Mouse (Mus musculus) small intestine, adult 2 months (tissue): ENCODE measurements around the gene Sept11. TPM values are rescaled to one million over a fixed set of nuclear protein-coding genes. Genes with fewer than 3 reads are reported as not detected.
A peak's percentile ranks its signal among the peaks of the same experiment; 100 is the strongest.

Experiments
- H3K27ac ChIP-seq: fragments of 200-500 bp; 2 replicates; pipeline ENCODE4 v1.5.1; 2012; ENCODE audit warnings: low read depth, low read length, control low read depth, inconsistent platforms; ENCODE audit not compliant: insufficient read depth
- H3K27me3 ChIP-seq: fragments of 200-500 bp; 2 replicates; pipeline ENCODE4 v1.6.1; 2012; ENCODE audit warnings: mild to moderate bottlenecking, moderate library complexity, low read length, inconsistent platforms; ENCODE audit not compliant: control insufficient read depth, insufficient read depth
- H3K36me3 ChIP-seq: fragments of 200-500 bp; 2 replicates; pipeline ENCODE4 v1.6.1; 2012; ENCODE audit warnings: mild to moderate bottlenecking, low read length, control low read depth, inconsistent platforms; ENCODE audit not compliant: control insufficient read depth, insufficient read depth
- H3K4me1 ChIP-seq: fragments of 200-500 bp; 2 replicates; pipeline ENCODE4 v1.6.1; 2012; ENCODE audit warnings: low read length, inconsistent platforms, mixed read lengths; ENCODE audit not compliant: control insufficient read depth, insufficient read depth, insufficient read length
- H3K4me3 ChIP-seq: fragments of 200-500 bp; 2 replicates; pipeline ENCODE4 v1.5.1; 2012; ENCODE audit warnings: low read depth, mild to moderate bottlenecking, control low read depth, inconsistent platforms, low read length, moderate library complexity
- CTCF ChIP-seq: fragments of 200-500 bp; IDR thresholded peaks from 2 replicates; pipeline ENCODE4 v1.5.1; 2012; ENCODE audit warnings: low read depth, mild to moderate bottlenecking, control low read depth, inconsistent platforms, low read length, moderate library complexity, mixed read lengths; ENCODE audit not compliant: insufficient replicate concordance, insufficient read length; ENCODE audit errors: extremely low read depth
- POLR2A ChIP-seq: fragments of 200-500 bp; IDR thresholded peaks from 2 replicates; pipeline ENCODE4 v1.6.1; 2012; ENCODE audit warnings: low read depth, mild to moderate bottlenecking, control low read depth, inconsistent platforms, low read length, moderate library complexity
- WGBS: fragments of 180-500 bp; shearing (Covaris S2); methylation state at CpG from one replicate; pipeline ENCODE4 v1.1.7; 2018; 5-methylcytosine and 5-hydroxymethylcytosine counted together
- polyA plus RNA-seq: library from polyadenylated mRNA; depleted of rRNA; stranded (reverse); fragments of >200 nt; gene quantifications from 2 replicates; pipeline ENCODE4 v1.2.3, GENCODE M21; 2012

Sept11 gene
- polyA plus RNA-seq, 1 experiment: 12.9 TPM

- Histone ChIP-seq H3K27ac (no peak overlapping the region), H3K36me3 (no peaks in the 10 kb centered on the region), H3K4me3 (no peak overlapping the region), H3K27me3 (no peaks in the 10 kb centered on the region), H3K4me1 (0 out of 2 replicates have a peak, but pooled peaks cover 2% of the 10 kb centered on the region)
- TF ChIP-seq CTCF: no peak
- TF ChIP-seq POLR2A: no peak
- 90% methylated on average over 8 of the region's 8 CpGs for WGBS
These were observed 24.4 kb downstream of the Sept11 start for GRCm38 (mm10) chr5:93117648-93118047.

GRCm38 (mm10) chr5:93121660-93122059, 28.4 kb downstream of the Sept11 start:
- no peaks in the 10 kb centered on the region for H3K27me3 ChIP-seq
- WGBS: 84% methylated on average over 8 of the region's 8 CpGs
- no peak overlapping the region for H3K27ac ChIP-seq
- no peak overlapping the region for H3K4me3 ChIP-seq
- no peak for TF ChIP-seq POLR2A
- no peak for TF ChIP-seq CTCF
- H3K4me1 ChIP-seq: peaks cover 11% of the 10 kb centered on the region; the same call in 1 of the 2 replicates
- H3K36me3 ChIP-seq: no peaks in the 10 kb centered on the region

- no peak overlapping the region for H3K27ac ChIP-seq
- WGBS: 74% methylated on average over 9 of the region's 9 CpGs
- TF ChIP-seq POLR2A (no peak), CTCF (no peak)
These were observed 31.0 kb downstream of the Sept11 start for GRCm38 (mm10) chr5:93124031-93124826.

GRCm38 (mm10) chr5:93125325-93125724, 32.1 kb downstream of the Sept11 start:
- Histone ChIP-seq H3K36me3 (no peaks in the 10 kb centered on the region), H3K4me1 (peaks cover 34% of the 10 kb centered on the region; the same call in 1 of the 2 replicates), H3K4me3 (no peak overlapping the region), H3K27me3 (no peaks in the 10 kb centered on the region), H3K27ac (no peak overlapping the region)
- 95% methylated on average over 6 of the region's 6 CpGs for WGBS
- no peak for TF ChIP-seq CTCF
- TF ChIP-seq POLR2A: no peak

More at GRCm38 (mm10) chr5:93124031-93124826, 31.0 kb downstream of the Sept11 start:
- H3K4me1 ChIP-seq: peaks cover 27% of the 10 kb centered on the region; the same call in 1 of the 2 replicates
- no peaks in the 10 kb centered on the region for H3K27me3 ChIP-seq
- H3K4me3 ChIP-seq: no peak overlapping the region
- no peaks in the 10 kb centered on the region for H3K36me3 ChIP-seq

GRCm38 (mm10) chr5:93126222-93126929, 33.1 kb downstream of the Sept11 start:
- Histone ChIP-seq H3K27ac (no peak overlapping the region), H3K4me1 (peaks cover 37% of the 10 kb centered on the region; the same call in 1 of the 2 replicates), H3K4me3 (no peak overlapping the region), H3K36me3 (no peaks in the 10 kb centered on the region), H3K27me3 (no peaks in the 10 kb centered on the region)
- 67% methylated on average over 12 of the region's 12 CpGs for WGBS
- TF ChIP-seq POLR2A (no peak), CTCF (no peak)

- Histone ChIP-seq H3K27ac (peak overlapping the region; percentile 43; the same call in 1 of the 2 replicates), H3K36me3 (no peaks in the 10 kb centered on the region), H3K4me3 (no peak overlapping the region), H3K27me3 (no peaks in the 10 kb centered on the region), H3K4me1 (peaks cover 37% of the 10 kb centered on the region; the same call in 1 of the 2 replicates)
- 63% methylated on average over 4 of the region's 4 CpGs for WGBS
- TF ChIP-seq POLR2A (no peak), CTCF (no peak)
These were observed 33.8 kb downstream of the Sept11 start for GRCm38 (mm10) chr5:93126930-93127562.

GRCm38 (mm10) chr5:93127722-93128121, 34.5 kb downstream of the Sept11 start:
- Histone ChIP-seq H3K4me3 (no peak overlapping the region; the same call in 1 of the 2 replicates), H3K4me1 (peaks cover 38% of the 10 kb centered on the region; the same call in 1 of the 2 replicates), H3K36me3 (no peaks in the 10 kb centered on the region), H3K27me3 (no peaks in the 10 kb centered on the region), H3K27ac (peak overlapping the region; percentile 97)
- TF ChIP-seq CTCF (no peak), POLR2A (no peak)
- WGBS: 3% methylated on average over 3 of the region's 3 CpGs
